Mouse (Mus musculus) induced T-regulatory cell, adult 2 months (primary cell): ENCODE data around the gene Lmx1b.

Experiments used
- DNase-seq: peaks from one replicate; pipeline ENCODE4 v3.0.0-alpha.2; 2012; ENCODE audit warnings: low read depth

Lmx1b gene

DNA sequence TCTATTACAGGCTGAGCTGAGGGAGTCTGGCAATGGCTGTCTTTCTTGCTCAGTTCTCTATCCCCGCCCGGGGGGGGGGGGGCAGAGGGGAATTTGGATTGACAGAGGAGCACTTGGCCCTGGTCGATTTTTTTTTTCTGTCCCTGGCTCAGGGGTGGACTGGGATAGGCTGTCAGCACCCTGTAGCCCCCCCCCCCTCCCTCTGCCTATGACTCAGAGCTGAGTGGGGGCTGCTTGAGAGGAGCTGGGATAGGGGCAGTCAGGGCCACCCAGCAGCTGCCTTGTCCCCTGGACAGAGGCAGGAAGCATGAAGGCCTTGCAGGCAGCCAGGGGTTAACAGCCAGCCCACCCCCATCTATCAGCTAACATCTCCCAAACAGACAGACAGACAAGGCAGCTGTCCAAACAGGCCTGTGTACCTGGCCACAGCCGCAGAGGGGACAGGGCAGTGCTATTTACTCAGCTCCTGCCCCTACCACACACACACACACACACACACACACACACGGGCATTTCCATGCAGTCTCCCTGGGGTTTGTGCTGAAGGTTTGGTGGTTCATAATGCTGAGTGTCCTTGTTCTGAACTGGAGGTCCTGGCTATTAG is 57.8 kb downstream of the Lmx1b start:
- DNase-seq, result no peak

DNA sequence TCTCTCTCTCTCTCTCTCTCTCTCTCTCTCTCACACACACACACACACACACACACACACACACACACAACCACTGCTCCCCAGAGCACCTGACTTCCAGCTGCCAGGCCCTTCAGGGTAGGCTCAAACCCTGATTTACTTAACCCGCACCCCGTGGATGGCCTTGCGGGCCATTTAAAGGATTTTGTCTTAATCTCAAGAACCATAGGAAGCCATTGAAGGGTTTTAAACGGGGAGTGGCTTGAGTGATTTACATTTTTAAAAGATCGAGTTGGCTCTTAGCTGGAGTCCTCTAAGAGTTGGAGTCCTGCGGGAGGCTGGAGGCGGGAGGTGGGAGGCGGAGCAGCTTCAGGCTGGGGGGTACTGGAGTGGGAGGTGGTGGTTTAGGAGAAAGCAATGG is 58.4 kb downstream of the Lmx1b start:
- DNase-seq, result no peak

DNA sequence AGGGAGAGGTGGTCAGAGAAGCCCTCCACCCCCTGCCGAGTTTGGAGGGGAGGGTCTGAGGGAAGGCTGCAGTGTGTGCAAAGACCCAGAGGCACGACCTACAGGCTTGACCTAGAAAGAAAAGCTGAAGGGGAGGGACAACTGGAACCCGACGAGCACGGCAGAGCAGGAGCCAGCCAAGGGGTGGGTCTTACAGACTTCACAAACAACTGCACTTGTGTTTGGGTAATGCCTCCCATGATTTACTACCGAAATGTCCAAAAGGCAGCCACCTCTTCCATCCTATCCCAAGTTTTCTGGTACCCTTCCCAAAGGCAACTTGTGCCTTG is 58.9 kb downstream of the Lmx1b start:
- no peak for DNase-seq

DNA sequence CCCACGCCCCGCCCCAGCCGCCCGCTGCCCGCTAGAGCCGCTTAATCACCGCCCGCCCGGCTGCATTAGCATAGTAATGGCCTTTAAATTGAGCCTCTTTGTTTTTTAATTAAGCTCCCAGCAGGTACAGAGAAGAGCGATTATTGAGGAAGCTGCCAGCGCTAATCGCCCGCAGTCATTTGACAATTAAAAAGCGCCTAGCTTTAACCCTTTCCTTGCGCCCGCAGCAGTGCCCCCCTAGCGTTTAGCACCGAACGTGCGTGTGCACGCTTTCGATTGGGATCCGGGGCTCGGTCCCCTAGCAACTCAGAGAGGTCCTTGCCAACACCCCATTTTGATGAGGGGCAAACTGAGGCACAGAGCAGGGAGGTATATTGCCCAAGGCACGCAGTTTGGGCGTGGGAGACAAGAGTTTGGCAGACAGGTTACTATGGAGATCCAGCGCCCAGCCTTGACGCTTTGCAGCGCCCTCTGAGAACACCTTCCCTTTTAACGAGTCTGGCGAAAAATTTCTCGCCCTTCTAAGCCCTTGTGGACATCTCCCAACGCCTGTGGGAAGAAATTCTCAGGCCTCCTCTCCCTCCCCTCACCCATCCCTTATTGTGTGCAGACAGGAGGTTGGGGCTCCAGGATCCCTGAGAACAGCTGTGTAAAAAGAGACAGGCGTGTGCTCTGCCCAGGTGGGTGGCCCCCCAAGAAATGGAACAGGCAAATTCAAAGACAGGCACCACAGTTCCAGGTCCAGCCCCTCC is 59.4 kb downstream of the Lmx1b start:
- no peak for DNase-seq

DNA sequence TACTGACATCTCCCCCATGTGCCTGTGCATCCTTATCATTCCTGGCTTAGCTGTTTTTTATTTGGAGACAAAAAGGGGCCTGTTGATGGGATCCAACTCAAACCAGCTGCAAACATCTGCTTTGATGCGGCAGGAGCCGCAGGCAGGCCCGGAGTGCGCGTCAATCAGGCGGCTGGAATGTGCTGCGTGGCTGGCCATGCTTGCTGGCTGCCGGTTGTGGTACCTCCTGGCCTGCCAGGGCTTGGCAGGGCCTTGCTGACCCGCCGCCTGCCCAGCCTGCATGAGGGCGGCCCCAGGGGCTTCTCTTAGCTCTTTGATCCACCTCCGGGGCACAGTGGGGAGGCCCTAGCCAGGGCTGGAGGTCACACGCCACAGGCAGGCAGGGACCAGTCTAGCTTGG is 64.9 kb downstream of the Lmx1b start:
- no peak for DNase-seq

DNA sequence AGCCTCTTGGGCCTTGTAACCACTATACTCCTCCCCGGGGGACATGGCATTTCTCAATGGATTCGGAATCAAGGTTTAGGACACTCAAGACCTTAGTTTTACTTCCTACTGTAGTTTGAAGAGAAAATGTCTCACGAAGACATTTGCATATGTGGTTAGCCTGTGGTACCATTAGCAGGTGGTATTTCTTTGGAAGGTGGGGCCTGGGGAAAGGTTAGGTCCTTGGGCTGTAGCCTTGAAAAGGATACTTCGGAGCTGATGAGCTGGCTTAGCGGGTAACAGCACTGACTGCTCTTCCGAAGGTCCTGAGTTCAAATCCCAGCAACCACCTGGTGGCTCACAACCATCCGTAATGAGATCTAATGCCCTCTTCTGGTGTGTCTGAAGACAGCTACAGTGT is 67.2 kb downstream of the Lmx1b start:
- no peak for DNase-seq

DNA sequence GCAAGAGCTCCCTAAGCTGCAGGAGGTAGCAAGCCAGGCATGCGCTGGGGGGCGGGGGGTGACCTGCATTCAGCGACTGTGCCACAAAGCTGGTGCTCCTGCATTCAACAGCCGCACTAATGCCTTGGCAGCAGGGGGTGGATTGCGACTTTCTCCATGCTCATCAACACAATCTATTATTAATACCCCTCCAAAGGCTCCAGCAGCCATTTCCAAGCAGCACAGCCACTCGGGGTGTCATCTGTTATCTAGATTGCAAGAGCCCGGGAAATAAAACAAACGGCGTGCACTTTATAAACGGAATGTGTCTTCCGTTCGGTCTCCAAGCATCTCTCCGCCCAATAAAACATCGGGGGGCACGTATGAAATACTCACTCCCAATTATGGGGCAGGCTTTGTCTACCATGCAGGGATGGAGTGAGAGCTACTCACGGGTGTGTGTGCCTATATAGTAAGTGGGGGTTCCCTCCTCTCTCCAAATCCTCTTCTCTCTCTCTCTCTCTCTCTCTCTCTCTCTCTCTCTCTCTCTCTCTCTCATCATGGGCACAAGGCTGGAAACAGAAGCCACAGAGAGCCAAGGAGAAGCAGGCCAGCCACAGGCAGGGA is 69.0 kb downstream of the Lmx1b start:
- DNase-seq, result no peak

DNA sequence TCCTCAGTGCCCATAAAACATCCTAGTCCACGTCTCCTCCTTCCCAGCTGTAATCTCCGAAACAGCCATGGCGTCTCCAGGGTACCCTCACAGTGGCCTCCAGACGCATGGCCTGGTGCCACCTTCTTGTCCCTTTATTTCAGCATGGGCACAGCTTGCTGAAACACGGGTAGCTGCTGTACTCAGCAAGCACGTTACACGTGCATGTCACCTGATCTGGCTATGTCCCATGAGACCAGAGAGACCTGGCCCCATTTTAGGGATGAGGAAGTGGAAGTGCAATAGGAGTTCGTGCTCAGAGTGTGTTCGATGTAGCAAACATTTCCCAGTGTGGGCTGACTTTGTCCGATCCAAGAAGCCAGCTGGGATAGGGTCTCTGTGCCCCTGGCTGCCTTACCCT is 70.6 kb downstream of the Lmx1b start:
- no peak for DNase-seq

DNA sequence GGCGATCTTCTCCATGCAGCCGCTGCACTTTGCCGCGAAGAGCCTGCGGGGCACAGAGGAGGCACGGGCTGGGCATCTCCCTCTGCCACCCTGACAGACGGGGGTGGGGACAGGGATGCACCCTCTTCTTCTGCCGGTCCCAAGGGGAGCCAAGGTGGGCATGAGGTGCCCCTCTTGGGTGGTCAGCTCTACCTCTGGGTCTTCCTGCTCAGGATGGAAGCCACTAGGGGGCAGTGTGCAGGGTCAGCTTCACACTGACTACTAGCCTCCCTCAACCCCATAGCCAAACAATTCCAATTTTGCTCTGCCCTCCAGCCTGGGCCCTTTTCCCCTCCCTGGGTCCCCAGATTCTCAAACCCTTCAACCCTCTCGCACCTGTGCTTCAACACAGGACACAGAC is 71.1 kb downstream of the Lmx1b start:
- DNase-seq, result peak; percentile 30

DNA sequence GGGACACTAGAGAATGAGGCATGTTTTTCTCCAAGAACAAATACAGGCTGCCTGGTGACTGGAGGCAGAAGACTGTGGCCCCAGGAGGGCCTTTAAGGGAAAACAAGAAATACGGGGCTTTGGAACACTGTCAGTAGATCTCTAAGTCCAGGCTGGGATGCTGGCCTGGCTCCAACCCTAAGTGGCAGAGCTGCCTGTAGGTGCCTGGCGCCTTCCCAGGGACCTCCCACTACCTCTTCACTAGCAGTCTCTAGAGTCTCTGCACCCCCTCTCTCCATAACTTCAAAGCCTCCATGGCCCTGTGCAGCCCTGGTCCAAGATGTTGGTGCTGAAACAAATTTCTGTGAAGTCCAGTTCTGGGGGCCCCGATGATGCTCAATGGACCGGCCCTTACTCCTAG is 74.4 kb downstream of the Lmx1b start:
- DNase-seq, result no peak

DNA sequence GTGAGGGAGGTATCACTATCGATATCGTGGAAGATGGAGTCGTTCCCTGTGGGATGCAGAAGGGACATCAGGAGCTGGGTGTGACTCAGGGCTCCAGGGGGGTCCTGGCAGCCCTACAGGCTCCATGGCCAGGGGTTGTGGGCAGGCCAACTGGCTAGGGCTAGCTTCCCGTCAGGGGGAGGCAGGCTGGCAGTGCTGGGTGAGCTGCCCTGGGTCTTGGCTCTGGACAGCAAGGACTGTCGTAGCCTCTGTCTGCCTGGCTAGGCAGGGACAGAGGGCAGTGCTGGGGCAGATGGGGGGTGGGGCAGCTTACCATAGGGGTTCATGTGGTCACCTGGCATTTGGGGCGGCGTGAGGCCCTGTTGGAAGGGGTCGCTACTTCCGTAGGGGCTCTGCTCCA is 75.6 kb downstream of the Lmx1b start:
- DNase-seq, result no peak

DNA sequence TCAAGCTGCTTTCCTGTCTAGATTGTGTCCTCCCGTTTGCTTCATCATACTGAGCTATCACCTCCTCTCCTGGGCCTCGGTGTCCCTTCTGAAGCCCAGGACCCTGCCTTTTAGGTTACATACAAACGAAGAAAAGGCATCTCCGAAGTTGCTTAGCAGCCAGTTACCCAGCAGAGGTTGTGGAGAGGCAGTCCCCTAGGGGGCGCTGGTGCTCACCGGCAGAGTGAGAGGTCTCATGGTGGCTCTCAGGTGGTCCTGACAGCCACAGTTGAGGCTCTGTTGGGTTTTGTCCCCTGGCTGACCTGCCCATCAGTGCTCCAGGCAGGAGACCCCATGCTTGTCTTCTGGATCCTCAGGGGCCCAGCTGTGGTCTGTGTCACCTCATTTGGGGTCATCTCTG is 80.6 kb downstream of the Lmx1b start:
- peak; percentile 57 for DNase-seq

DNA sequence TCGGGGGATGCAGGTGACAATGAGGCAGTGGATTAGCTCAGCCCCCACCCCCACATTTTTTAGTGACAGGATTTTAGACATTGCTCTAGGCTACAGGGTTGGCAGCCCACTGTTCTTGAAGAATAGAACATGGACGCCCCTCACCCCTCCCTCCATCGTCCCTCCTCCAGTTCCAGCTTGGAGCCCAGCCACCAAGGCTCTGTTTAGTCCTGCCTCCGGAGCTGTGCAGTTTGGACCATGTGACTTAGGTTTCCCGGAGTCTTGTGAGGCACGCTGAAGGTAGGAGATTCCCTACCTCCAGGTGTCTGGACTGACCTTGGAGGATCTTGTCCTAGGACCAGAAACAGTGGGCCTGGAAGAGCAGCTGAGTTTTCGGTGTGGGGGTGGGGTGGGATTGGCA is 81.0 kb downstream of the Lmx1b start:
- no peak for DNase-seq

DNA sequence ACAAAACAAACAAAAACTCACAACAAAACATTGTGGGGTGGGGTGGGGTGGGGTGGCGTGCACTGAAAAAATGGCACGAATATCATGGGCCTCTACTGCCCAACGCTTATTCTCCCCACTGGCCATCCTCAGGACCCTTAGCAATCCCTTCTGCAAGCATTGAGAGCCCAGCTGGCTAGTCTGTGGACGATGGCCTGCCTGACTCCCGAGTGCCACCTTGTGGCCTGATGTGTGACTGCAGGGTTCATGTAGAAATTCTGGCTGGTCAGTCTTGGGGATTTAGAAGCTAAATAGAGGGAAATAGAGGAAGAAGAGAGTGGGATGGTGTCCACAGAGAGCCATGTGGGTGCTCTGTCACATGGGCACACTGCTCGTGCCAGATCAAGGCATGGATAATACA is 82.1 kb downstream of the Lmx1b start:
- DNase-seq, result peak; percentile 70

DNA sequence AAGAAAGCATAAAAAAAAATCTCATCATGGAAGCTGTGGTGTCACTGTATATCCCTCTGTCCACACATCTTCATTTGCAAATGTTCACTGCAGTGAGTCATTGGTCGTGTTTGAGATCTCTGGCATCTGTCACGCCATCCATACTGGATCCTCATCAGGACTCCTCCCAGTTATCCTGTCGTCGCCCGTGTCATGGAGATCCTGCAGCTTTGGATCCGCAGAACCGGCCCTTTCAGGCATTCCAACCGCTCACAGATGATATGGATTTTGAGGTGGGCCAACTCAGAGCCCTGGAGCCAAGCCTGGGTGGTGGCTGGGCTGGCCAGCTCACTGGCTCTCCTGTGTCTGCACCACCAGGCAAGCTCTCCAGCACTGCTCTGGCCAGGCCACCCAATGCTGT is 84.7 kb downstream of the Lmx1b start:
- DNase-seq, result no peak

DNA sequence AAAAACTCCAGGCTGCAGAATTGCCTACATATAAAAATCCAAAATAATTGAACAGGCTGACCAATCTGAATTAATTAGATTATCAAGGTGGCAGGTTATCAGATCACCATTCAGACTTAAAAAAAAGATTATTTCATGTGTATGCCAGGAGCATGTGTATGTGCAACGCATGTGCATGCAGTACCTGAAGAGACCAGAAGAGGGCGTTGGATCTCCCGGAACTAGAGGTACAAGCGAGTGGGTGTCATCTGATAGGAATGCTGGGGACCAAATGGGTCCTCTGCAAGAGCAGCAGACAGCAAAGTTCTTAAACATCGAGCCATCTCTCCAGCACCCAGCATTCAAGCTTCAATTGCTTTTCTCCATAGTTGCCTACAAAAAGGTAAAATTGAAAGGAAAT is 87.6 kb downstream of the Lmx1b start:
- DNase-seq, result peak; percentile 41

DNA sequence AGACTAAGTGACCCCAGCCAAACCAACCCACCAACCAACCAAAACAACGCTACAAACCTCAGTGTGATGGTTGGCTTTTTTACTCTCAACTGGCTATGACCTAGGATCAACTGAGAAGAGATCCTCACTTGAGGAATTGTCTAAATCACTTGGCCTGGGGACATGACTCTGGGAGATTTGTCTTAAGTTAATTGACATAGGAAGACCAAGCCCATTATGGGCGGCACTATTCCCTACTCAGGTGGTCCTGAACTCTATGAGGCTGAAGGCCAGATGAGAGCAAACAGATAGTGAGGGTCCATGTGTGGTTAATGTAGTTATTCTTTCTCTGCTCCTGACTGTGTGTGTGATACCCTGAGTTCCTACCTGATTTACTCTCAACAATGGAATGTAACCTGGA is 92.7 kb downstream of the Lmx1b start:
- no peak for DNase-seq

DNA sequence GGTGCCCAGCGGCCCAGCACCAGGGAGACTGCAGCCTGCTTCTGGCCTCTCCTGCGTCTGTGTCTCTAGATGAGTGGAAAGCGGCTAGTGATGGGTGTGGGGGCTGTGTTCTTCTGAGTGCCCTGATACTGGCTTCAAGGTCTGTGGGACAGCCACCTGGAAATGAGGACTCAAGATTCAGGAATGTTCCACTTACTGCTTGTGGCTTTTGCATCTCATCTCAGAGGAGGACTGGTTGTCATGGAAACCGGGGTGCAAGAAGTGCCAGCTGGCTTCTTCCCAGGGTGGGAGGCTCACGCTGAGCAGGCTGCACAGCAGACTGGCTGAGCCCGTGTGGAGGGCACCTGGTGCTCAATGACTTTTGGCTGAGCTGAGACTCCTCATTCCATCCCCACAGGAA is 93.4 kb downstream of the Lmx1b start:
- DNase-seq, result peak; percentile 21

DNA sequence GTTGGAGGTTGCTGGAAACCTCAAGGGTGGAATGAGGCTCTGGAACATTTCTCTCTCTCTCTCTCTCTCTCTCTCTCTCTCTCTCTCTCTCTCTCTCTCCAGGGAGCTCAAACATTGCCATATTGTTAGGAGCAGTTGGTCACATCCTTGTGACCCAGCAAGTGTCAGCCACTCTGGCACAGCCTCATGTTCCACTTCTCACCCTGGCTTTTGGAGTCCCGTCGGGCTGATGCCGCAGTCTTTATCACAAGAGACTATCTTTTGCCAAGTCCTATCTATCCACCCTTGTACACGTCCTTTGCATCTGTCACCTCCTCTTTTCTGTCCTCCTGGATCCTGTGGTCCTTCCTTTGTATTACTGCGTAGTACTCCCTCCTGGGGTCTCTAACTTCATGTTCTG is 94.3 kb downstream of the Lmx1b start:
- no peak for DNase-seq

DNA sequence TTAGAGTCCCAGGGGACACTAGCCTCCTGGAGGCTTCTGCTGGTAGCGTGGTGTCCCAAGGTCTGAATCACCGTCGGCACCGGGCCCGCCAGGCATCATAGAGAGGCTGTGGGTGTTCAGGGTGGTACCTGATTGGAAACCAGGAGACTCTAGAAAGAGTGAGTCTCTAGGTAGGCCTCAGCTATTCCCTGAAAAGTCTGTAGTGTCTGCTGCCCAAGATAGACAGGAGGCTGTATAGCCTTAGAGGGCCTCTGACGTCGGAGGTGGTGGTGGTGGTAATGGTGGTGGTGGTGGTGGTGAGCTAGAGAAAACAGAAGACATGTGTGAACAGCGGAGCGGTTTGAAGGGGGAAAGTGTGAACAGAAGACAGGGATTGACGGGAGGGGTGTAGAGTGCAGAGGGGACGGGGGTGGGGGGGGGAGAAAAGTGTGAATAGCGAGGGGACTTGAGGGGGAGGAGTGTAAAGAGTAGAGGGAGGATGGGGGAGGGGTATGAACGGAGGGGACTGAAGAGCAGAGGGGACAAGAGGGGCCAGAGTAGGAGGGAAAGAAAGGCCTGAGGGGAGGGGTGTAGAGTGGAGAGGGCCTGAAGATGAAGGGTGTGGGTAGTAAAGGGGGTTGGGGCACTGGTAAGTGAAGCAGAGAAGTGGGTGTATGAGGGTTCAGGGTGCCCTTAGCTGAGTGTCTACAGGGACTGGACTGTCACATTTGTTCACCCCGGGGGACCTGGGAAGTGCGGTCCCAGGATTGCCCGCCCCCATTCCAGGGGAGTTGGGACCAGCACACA is 95.3 kb downstream of the Lmx1b start:
- peak; percentile 56 for DNase-seq

DNA sequence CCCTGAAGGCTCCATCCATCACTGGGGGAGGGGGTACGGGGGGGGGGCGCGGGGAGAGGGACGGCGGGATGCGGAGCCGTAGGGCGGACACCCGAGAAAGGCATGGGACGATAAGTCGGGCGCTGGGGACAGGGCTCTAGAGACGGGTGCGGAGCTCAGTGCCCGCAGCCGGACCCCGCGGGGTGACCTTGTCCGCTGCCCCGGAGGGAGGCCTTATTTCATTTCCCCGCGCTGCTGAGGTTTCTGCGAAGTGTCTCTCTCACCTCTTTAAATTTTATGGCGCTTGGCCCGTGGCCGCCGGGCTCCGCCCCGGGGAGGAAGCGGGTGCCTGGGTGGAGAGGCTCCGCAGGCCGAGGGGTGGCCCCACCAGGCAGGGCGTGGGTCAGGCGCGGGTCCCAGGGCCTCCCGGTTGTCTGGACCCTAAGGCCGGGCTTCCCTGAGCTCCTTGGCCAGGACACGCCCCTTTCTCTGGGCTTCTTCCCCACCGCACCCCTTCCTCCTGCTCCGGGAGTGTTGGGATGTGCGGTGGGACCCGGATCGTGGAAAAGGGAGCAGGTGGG is 96.0 kb downstream of the Lmx1b start:
- peak; percentile 54 for DNase-seq

DNA sequence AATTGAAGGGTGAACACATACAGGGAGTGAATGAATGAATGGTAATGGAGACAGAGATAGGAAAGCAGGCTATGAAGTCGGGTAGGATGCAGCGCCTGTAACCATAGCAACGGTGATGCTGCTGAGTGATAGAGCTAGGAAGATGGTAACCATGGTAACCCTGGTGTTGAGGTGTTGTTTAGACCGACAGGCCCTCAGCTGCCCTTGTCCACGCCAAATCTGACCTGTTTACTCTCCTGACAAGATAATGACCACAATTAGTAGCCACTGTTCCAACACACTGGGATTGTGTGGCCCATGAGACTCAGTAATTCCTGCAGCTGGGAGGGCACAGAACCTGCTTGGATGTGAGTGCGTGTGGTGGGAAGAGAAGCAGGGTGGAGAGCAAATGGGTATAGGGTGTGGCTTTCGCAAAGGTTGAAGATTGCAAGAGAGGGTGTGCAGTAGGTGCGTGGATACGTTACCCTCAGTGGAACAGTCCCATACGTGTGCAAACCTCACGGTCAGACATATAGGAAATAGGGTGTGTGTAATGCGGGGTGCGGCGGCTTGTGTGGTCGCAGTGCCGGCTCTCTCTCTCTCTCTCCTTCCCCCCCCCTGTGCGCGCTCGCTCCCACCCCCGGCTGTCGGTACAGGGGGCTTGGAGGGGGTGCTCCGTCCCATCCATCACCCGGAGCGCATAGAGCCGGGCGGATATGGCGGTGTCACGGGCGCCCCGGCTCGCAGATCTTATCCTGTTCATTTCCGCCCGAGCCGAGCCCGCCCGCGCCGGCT is 96.7 kb downstream of the Lmx1b start:
- peak; percentile 90 for DNase-seq
